Mouse (Mus musculus): ENCODE measurements at regions not wholly inside any gene's neighbourhood (a gene's known extent, or its start where the extent isn't known, plus 50 kb on each side); places are given as distances from the start of the nearest gene placed in this dataset.
"Not testable (repeated sequence)": the region's sequence is repeated elsewhere in the genome, so short reads cannot be mapped to it uniquely, and the experiment has no call there.

DNA sequence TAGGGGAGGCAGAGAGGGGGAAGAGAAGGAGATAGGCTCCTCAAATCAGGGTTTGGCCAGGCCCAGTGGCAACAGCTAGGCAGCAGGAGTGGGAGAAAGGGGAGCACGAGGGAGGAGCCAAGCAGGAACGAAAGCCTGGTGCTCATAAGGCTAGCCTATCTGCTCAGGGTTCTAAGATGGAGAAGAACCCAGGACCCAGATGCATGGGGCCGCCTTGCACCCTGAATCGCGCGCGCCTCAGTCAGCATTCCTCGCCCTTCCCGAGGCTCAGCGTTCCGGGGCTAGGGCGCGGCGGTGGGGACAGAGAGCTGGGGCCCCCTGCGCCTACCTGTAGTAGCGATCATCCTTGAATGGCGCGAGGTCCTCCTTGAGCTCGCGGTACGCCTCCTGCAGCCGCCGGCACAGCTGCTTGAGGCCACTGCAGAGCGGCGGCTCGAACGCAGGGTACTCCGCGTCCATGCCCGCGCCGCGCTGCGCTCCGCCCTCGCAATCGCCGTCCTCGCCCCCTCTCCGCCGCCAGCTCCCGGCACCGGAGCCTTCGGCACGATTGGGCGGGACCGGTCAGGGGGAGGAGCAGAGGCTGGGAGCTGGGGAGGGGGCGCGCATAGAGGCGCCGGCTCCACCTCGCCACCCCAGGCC is 60.1 kb downstream of the Dynlt1b start:
- H3K36me3 ChIP-seq (ENCODE audit: control insufficient read depth, insufficient read depth, low read length, poor library complexity, severe bottlenecking); H3K27me3 ChIP-seq (ENCODE audit: control insufficient read depth, insufficient read depth, low read length, poor library complexity, severe bottlenecking); H3K27ac ChIP-seq (ENCODE audit: insufficient read depth, low read length); H3K9me3 ChIP-seq (replicated peaks; ENCODE audit: control insufficient read depth, insufficient read depth, low read length, poor library complexity, severe bottlenecking); H3K4me1 ChIP-seq (ENCODE audit: control insufficient read depth, insufficient read depth, low read length): not testable (repeated sequence)
- H3K9ac ChIP-seq (ENCODE audit: low read depth, poor library complexity, severe bottlenecking): peak overlapping the region; percentile 22; the same call in 1 of the 2 replicates
- H3K4me3 ChIP-seq (ENCODE audit: low read depth, low read length): peak overlapping the region; percentile 31

DNA sequence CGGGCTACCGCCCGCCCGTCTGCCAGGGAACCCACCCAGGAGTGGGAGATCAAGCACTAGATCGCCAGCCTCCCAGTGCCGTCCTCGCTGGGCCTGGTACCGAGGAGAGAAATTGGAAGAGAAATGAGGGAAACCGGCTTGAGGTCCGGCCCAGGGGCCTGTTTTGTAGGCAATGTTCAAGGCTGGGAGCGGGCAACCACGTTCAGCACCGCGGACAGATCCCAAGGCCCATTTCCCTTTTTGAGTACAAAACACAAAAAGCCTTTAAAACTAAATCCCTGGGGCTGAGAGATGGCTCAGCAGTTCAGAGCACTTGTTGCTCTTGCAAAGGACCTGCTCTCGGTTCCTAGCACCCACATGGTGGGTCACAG is 60.6 kb downstream of the Dynlt1b start:
- H3K9ac ChIP-seq (ENCODE audit: low read depth, poor library complexity, severe bottlenecking); H3K9me3 ChIP-seq (replicated peaks; ENCODE audit: control insufficient read depth, insufficient read depth, low read length, poor library complexity, severe bottlenecking); H3K27ac ChIP-seq (ENCODE audit: insufficient read depth, low read length); H3K36me3 ChIP-seq (ENCODE audit: control insufficient read depth, insufficient read depth, low read length, poor library complexity, severe bottlenecking); H3K4me3 ChIP-seq (ENCODE audit: low read depth, low read length); H3K4me1 ChIP-seq (ENCODE audit: control insufficient read depth, insufficient read depth, low read length); H3K27me3 ChIP-seq (ENCODE audit: control insufficient read depth, insufficient read depth, low read length, poor library complexity, severe bottlenecking): not testable (repeated sequence)

DNA sequence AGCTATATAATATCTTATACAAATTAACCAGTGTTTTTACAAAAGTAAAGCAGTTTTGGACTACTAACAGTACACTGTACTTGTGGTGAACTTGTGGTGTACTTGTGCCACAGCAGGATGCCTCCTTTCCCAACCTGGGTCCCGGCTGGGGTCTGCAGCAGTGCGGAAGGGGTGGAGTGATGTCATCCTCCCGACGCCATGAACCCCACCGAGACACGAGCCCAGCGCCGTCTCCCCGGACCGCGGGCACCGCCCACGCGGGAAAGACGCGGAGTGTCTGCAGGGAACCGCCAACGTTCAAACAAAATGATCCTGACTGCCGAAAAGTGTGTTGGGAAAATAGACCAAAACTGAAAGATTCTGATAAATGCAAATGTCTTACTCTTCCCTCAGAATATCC is 62.6 kb downstream of the Dynlt1b start:
- H3K4me1 ChIP-seq (ENCODE audit: control insufficient read depth, insufficient read depth, low read length); H3K9ac ChIP-seq (ENCODE audit: low read depth, poor library complexity, severe bottlenecking); H3K9me3 ChIP-seq (replicated peaks; ENCODE audit: control insufficient read depth, insufficient read depth, low read length, poor library complexity, severe bottlenecking); H3K36me3 ChIP-seq (ENCODE audit: control insufficient read depth, insufficient read depth, low read length, poor library complexity, severe bottlenecking); H3K27me3 ChIP-seq (ENCODE audit: control insufficient read depth, insufficient read depth, low read length, poor library complexity, severe bottlenecking); H3K27ac ChIP-seq (ENCODE audit: insufficient read depth, low read length): not testable (repeated sequence)
- H3K4me3 ChIP-seq (ENCODE audit: low read depth, low read length): peak overlapping the region; percentile 23; the same call in 1 of the 2 replicates

DNA sequence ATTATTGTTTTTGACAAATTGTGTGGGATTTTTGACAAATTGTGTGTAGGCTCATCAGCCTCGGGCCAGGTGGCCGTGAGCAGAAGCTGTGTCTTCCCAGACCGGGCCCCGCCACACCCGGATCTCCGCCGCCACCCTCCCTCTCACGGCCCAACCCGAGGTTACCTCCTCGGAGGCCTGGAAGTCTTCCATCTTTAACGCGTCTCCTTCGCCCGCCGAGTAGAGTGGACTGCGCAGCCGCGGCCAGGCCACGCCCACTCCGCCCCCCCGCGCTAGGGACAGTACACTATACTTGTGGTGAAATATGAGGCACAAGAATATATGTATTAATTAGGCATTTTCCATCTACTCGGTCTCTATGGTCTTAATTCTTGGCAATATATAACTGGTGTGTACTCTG is 63.0 kb downstream of the Dynlt1b start:
- H3K4me3 ChIP-seq (ENCODE audit: low read depth, low read length); H3K4me1 ChIP-seq (ENCODE audit: control insufficient read depth, insufficient read depth, low read length): not testable (repeated sequence)

DNA sequence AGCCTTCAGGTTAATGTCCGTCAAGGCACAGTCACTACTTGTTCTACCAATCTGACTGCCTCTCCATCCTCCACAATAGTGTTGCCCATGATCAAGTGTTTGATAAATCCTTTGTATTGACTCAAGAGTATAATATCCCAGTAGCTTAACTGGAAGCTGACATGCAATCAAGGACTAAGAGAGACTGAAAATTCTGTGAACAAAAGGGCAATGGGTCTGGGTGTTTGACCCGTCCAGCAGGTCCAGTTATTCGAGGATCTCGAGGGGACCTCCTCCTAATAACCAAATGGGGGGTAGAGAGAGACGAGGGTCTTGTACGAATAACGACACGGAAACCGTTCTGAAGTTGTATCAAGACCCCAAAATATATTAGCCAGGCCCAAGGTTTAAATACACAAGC is 66.6 kb downstream of the Dynlt1b start:
- H3K27ac ChIP-seq (ENCODE audit: insufficient read depth, low read length); H3K4me1 ChIP-seq (ENCODE audit: control insufficient read depth, insufficient read depth, low read length); H3K9me3 ChIP-seq (replicated peaks; ENCODE audit: control insufficient read depth, insufficient read depth, low read length, poor library complexity, severe bottlenecking); H3K4me3 ChIP-seq (ENCODE audit: low read depth, low read length); H3K9ac ChIP-seq (ENCODE audit: low read depth, poor library complexity, severe bottlenecking); H3K27me3 ChIP-seq (ENCODE audit: control insufficient read depth, insufficient read depth, low read length, poor library complexity, severe bottlenecking); H3K36me3 ChIP-seq (ENCODE audit: control insufficient read depth, insufficient read depth, low read length, poor library complexity, severe bottlenecking): not testable (repeated sequence)

More for the DNA sequence above, 63.0 kb downstream of the Dynlt1b start:
- H3K27ac ChIP-seq (ENCODE audit: insufficient read depth, low read length); H3K27me3 ChIP-seq (ENCODE audit: control insufficient read depth, insufficient read depth, low read length, poor library complexity, severe bottlenecking); H3K9me3 ChIP-seq (replicated peaks; ENCODE audit: control insufficient read depth, insufficient read depth, low read length, poor library complexity, severe bottlenecking); H3K36me3 ChIP-seq (ENCODE audit: control insufficient read depth, insufficient read depth, low read length, poor library complexity, severe bottlenecking); H3K9ac ChIP-seq (ENCODE audit: low read depth, poor library complexity, severe bottlenecking): not testable (repeated sequence)

DNA sequence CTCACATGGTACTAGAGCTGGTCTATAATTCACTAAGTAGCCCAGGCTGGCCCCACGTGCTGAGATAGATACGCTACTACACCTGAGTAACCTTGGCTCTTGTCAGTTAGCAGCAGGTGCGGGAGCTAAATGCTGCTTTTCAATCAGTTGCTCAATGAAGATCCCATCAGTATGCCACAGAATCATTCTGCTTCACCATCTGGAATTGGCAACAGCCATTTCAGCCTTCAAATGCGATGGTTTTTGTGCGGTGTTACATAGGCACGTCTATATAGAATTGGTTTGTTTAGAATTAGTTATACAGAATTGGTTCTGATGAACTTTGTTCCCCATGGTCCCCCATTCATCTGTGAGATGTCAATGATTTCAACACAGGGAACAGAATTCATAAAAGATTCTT is 72.8 kb downstream of the Dynlt1b start:
- H3K9me3 ChIP-seq (replicated peaks; ENCODE audit: control insufficient read depth, insufficient read depth, low read length, poor library complexity, severe bottlenecking); H3K9ac ChIP-seq (ENCODE audit: low read depth, poor library complexity, severe bottlenecking); H3K27me3 ChIP-seq (ENCODE audit: control insufficient read depth, insufficient read depth, low read length, poor library complexity, severe bottlenecking); H3K27ac ChIP-seq (ENCODE audit: insufficient read depth, low read length); H3K4me1 ChIP-seq (ENCODE audit: control insufficient read depth, insufficient read depth, low read length); H3K4me3 ChIP-seq (ENCODE audit: low read depth, low read length); H3K36me3 ChIP-seq (ENCODE audit: control insufficient read depth, insufficient read depth, low read length, poor library complexity, severe bottlenecking): not testable (repeated sequence)

DNA sequence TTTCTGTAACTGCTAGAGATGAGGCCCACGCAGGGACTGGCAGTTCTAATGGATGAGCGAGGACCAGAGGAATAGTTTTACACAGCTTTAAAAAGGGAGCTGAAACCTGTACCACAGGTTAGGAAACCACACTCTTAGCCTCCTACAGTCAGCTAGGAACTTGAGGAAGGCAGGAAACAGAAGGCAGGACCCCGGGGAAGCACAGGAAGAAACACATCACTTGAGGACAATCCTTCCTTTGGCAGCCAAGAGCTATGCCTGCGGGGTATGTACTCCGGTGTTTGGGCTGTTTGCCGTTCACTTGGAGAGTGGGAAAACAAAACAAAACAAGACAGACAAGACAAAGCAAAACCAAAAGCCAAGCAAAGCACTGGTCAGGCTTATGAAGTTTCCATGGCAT is 76.0 kb downstream of the Dynlt1b start:
- H3K4me1 ChIP-seq (ENCODE audit: control insufficient read depth, insufficient read depth, low read length); H3K27me3 ChIP-seq (ENCODE audit: control insufficient read depth, insufficient read depth, low read length, poor library complexity, severe bottlenecking); H3K9ac ChIP-seq (ENCODE audit: low read depth, poor library complexity, severe bottlenecking); H3K36me3 ChIP-seq (ENCODE audit: control insufficient read depth, insufficient read depth, low read length, poor library complexity, severe bottlenecking); H3K27ac ChIP-seq (ENCODE audit: insufficient read depth, low read length); H3K9me3 ChIP-seq (replicated peaks; ENCODE audit: control insufficient read depth, insufficient read depth, low read length, poor library complexity, severe bottlenecking); H3K4me3 ChIP-seq (ENCODE audit: low read depth, low read length): not testable (repeated sequence)

DNA sequence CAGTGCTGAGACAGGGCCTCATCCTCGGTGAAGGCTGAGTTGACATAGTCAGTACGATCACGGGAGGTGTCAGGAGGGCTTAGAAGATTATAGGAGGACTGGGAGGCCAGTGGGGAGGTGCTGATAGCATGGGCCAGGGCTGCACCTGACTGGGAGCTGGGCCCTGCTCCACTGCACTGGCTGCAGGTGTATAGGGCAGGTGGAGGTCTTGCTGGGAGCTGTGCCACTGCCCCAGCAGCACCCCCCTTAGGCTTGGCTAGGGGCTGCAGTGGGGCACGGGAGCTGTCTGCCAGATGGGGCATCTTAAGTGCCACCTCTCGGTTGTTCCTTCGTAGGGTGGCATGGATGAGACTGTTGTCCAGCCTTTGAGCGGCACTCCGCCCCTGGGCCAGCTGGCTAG is 85.2 kb downstream of the Dynlt1b start:
- not testable (repeated sequence) for H3K27me3 ChIP-seq (ENCODE audit: control insufficient read depth, insufficient read depth, low read length, poor library complexity, severe bottlenecking); H3K4me1 ChIP-seq (ENCODE audit: control insufficient read depth, insufficient read depth, low read length); H3K36me3 ChIP-seq (ENCODE audit: control insufficient read depth, insufficient read depth, low read length, poor library complexity, severe bottlenecking); H3K4me3 ChIP-seq (ENCODE audit: low read depth, low read length); H3K9me3 ChIP-seq (replicated peaks; ENCODE audit: control insufficient read depth, insufficient read depth, low read length, poor library complexity, severe bottlenecking); H3K27ac ChIP-seq (ENCODE audit: insufficient read depth, low read length); H3K9ac ChIP-seq (ENCODE audit: low read depth, poor library complexity, severe bottlenecking)

DNA sequence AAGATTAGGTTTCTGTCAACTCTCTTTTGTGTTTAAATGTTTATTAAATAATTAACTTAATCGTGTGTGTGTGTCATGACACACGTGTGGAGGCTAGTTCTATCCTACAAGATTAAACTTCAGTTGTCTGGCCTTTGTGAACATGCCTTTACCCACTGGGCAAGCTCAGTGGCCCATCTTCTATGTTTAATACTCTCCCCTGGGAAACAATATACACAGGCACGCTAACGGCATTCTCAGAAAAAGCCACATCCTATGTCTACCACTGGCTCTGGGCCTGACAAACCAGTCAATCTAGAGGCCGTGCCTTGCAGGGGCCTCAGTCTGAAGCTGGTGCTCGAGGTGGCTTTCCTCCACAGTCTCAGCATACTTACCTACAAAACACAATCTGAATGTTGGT is 82.4 kb upstream of the Dynlt1c start:
- not testable (repeated sequence) for H3K9me3 ChIP-seq (replicated peaks; ENCODE audit: control insufficient read depth, insufficient read depth, low read length, poor library complexity, severe bottlenecking); H3K4me1 ChIP-seq (ENCODE audit: control insufficient read depth, insufficient read depth, low read length); H3K27me3 ChIP-seq (ENCODE audit: control insufficient read depth, insufficient read depth, low read length, poor library complexity, severe bottlenecking); H3K27ac ChIP-seq (ENCODE audit: insufficient read depth, low read length); H3K4me3 ChIP-seq (ENCODE audit: low read depth, low read length); H3K9ac ChIP-seq (ENCODE audit: low read depth, poor library complexity, severe bottlenecking); H3K36me3 ChIP-seq (ENCODE audit: control insufficient read depth, insufficient read depth, low read length, poor library complexity, severe bottlenecking)

DNA sequence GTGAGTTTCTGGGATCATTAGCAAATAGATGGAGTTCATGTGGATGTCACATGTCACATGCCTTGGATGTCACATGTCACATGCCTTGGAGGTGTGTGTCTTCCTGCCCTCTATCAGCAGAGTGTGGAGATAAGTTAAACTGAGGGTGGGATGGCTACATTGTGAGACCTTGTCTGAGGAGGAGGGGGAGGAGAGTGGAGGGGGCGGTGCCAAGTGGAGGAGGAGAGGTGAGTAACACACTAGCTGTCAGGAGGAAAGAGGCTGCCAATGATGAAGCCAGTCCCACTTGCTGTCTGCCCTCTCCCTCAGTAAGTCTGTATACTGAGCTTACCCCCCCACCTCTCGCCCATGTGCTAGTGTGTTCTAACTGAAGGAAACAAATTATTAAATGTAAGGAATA is 81.5 kb upstream of the Dynlt1c start:
- H3K9me3 ChIP-seq (replicated peaks; ENCODE audit: control insufficient read depth, insufficient read depth, low read length, poor library complexity, severe bottlenecking); H3K4me1 ChIP-seq (ENCODE audit: control insufficient read depth, insufficient read depth, low read length); H3K9ac ChIP-seq (ENCODE audit: low read depth, poor library complexity, severe bottlenecking); H3K27me3 ChIP-seq (ENCODE audit: control insufficient read depth, insufficient read depth, low read length, poor library complexity, severe bottlenecking); H3K27ac ChIP-seq (ENCODE audit: insufficient read depth, low read length); H3K36me3 ChIP-seq (ENCODE audit: control insufficient read depth, insufficient read depth, low read length, poor library complexity, severe bottlenecking); H3K4me3 ChIP-seq (ENCODE audit: low read depth, low read length): not testable (repeated sequence)

Measured in ES-Bruce4 (cell line).